ENCODE assay signal across 24 mouse cellular contexts in the genomic region with DNA sequence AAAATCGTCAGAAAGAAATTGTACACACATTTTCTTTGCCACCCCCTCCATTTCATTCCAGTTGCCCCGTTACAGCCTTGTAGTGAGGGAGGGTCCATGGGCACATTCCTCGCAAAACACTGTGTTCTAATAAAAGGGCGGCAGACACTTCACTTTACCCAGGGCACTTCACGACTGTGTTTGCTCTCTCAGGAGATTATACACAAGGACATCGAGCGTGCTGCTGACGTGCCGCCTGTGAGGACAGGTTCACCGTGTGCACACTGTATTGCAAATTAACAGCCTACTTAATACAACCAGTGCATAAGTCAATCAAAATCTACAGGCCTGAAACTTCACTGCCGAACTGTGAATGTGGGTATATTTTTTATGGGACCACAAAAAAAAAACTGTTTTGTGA.
A peak's percentile ranks its signal among the peaks of the same experiment; 100 is the strongest.
DNase-seq lines count a peak whose midpoint lies in the region; ATAC-seq and TF ChIP-seq lines count a peak whose summit lies in the region.
"Had no signal": no experiment of that assay in that cellular context is flagged by ENCODE, and none has a peak within 500 bp of the region (broad histone marks: within the 10 kb centered on the region; RNA-seq: fewer than 3 reads in every experiment).

No protein-coding gene starts in this region.

- H3K4me3 ChIP-seq in lung, embryonic 15.5 days, result no peak overlapping the region
- no peak overlapping the region for H3K4me3 ChIP-seq in midbrain, embryonic 13.5 days (replicated peaks)
- H3K4me3 ChIP-seq in midbrain, embryonic 11.5 days (ENCODE audit: low read depth, low read length), result no peak overlapping the region
- H3K4me3 ChIP-seq in midbrain, embryonic 16.5 days (ENCODE audit: low read depth, low read length), result peak overlapping the region; percentile 7; the same call in 1 of the 2 replicates
- H3K4me3 ChIP-seq: forebrain, embryonic 10.5 days; forebrain, embryonic 13.5 days; hindbrain, embryonic 12.5 days; hindbrain, embryonic 15.5 days had no signal

- no peak overlapping the region for H3K4me2 ChIP-seq in lung, embryonic 15.5 days
- H3K4me2 ChIP-seq in midbrain, embryonic 13.5 days (replicated peaks), result peak overlapping the region; percentile 20
- H3K4me2 ChIP-seq in midbrain, embryonic 11.5 days, result no peak overlapping the region
- peak overlapping the region; percentile 28 for H3K4me2 ChIP-seq in midbrain, embryonic 16.5 days (ENCODE audit: low read length)
- H3K4me2 ChIP-seq: forebrain, embryonic 13.5 days; heart, embryonic 11.5 days; hindbrain, embryonic 12.5 days; hindbrain, embryonic 15.5 days had no signal

- H3K27ac ChIP-seq in lung, embryonic 15.5 days, result no peak overlapping the region
- H3K27ac ChIP-seq in midbrain, embryonic 13.5 days, result peak overlapping the region; percentile 60
- no peak overlapping the region for H3K27ac ChIP-seq in midbrain, embryonic 11.5 days (ENCODE audit: low read depth, low read length)
- peak overlapping the region; percentile 64 for H3K27ac ChIP-seq in midbrain, embryonic 16.5 days (ENCODE audit: low read length)
- H3K27ac ChIP-seq: forebrain, embryonic 10.5 days; forebrain, embryonic 13.5 days; hindbrain, embryonic 12.5 days; hindbrain, embryonic 15.5 days had no signal

- H3K36me3 ChIP-seq in lung, embryonic 15.5 days, result no peaks in the 10 kb centered on the region
- H3K36me3 ChIP-seq in midbrain, embryonic 13.5 days, result no peaks in the 10 kb centered on the region
- H3K36me3 ChIP-seq in midbrain, embryonic 11.5 days (ENCODE audit: control insufficient read depth, insufficient read depth, low read length), result no peaks in the 10 kb centered on the region
- no peaks in the 10 kb centered on the region for H3K36me3 ChIP-seq in midbrain, embryonic 16.5 days (ENCODE audit: control insufficient read depth, insufficient read depth, low read length)
- H3K36me3 ChIP-seq: forebrain, embryonic 10.5 days; G1E; hindbrain, embryonic 12.5 days; hindbrain, embryonic 15.5 days had no signal

- no peak overlapping the region for H3K9ac ChIP-seq in lung, embryonic 15.5 days
- H3K9ac ChIP-seq in midbrain, embryonic 13.5 days (replicated peaks), result 0 out of 2 replicates have a peak overlapping the region, but pooled peaks have one; percentile 23
- no peak overlapping the region for H3K9ac ChIP-seq in midbrain, embryonic 11.5 days (ENCODE audit: low read length)
- H3K9ac ChIP-seq in midbrain, embryonic 16.5 days (ENCODE audit: low read depth, low read length), result no peak overlapping the region
- H3K9ac ChIP-seq: forebrain, embryonic 13.5 days; hindbrain, embryonic 12.5 days; hindbrain, embryonic 15.5 days had no signal

- no peak for TF ChIP-seq CTCF in brain, embryonic 14.5 days (IDR thresholded peaks at IDR 0.05; ENCODE audit: borderline replicate concordance, extremely low read depth, insufficient read depth, insufficient read length)

- DNase-seq in lung, postnatal 25 days (ENCODE audit: low spot score), result no peak
- no peak for DNase-seq in midbrain, embryonic 11.5 days (ENCODE audit: low spot score, missing footprints)
- DNase-seq in brain, embryonic 14.5 days (ENCODE audit: low read depth), result peak; percentile 11
- DNase-seq in adrenal gland, postnatal 36 days, result no peak
- DNase-seq: adrenal gland, adult 2 months; adrenal gland, postnatal 14 days; B cell, adult 2 months; cerebellum, adult 18-20 months; cerebellum, adult 9-10 months; cerebellum, postnatal 14 days; gastrocnemius, postnatal 14 days; heart, adult 11 months had no signal

- ATAC-seq in lung, embryonic 15.5 days (ENCODE audit: borderline replicate concordance, extremely low read depth, low FRiP score, low TSS enrichment), result peak; percentile 62; the same call in 1 of the 2 replicates
- no peak for ATAC-seq in midbrain, embryonic 13.5 days
- no peak for ATAC-seq in midbrain, embryonic 11.5 days (ENCODE audit: low FRiP score)
- peak; percentile 38; the same call in 1 of the 2 replicates for ATAC-seq in midbrain, embryonic 16.5 days
- ATAC-seq: forebrain, embryonic 13.5 days; forebrain, embryonic 16.5 days; Patski had no signal

- 47% methylated on average over 11 of the region's 11 CpGs for WGBS in lung, embryonic 15.5 days
- 61% methylated on average over 11 of the region's 11 CpGs for WGBS in midbrain, embryonic 13.5 days
- 78% methylated on average over 11 of the region's 11 CpGs for WGBS in midbrain, embryonic 11.5 days
- WGBS in midbrain, embryonic 16.5 days, result 52% methylated on average over 11 of the region's 11 CpGs

- no peak for TF ChIP-seq POLR2A in brain, embryonic 14.5 days (IDR thresholded peaks at IDR 0.05; ENCODE audit: borderline replicate concordance, extremely low read depth, insufficient read depth, insufficient read length, poor library complexity, severe bottlenecking)

- H3K9me3 ChIP-seq in lung, embryonic 15.5 days, result no peaks in the 10 kb centered on the region
- H3K9me3 ChIP-seq in midbrain, embryonic 13.5 days, result no peaks in the 10 kb centered on the region
- H3K9me3 ChIP-seq in midbrain, embryonic 11.5 days (ENCODE audit: control insufficient read depth, low read length), result no peaks in the 10 kb centered on the region
- no peaks in the 10 kb centered on the region for H3K9me3 ChIP-seq in midbrain, embryonic 16.5 days (replicated peaks; ENCODE audit: control insufficient read depth, low read length, poor library complexity, severe bottlenecking)
- H3K9me3 ChIP-seq: forebrain, embryonic 10.5 days; forebrain, embryonic 13.5 days; hindbrain, embryonic 12.5 days; hindbrain, embryonic 15.5 days had no signal

- H3K27me3 ChIP-seq in lung, embryonic 15.5 days, result no peaks in the 10 kb centered on the region
- H3K27me3 ChIP-seq in midbrain, embryonic 13.5 days, result no peaks in the 10 kb centered on the region
- no peaks in the 10 kb centered on the region for H3K27me3 ChIP-seq in midbrain, embryonic 11.5 days (ENCODE audit: control insufficient read depth, insufficient read depth, low read length)
- H3K27me3 ChIP-seq in midbrain, embryonic 16.5 days (ENCODE audit: control insufficient read depth, insufficient read depth, low read depth, low read length), result no peaks in the 10 kb centered on the region
- H3K27me3 ChIP-seq: CH12.LX; forebrain, embryonic 13.5 days; hindbrain, embryonic 12.5 days; hindbrain, embryonic 15.5 days had no signal

- no peaks in the 10 kb centered on the region for H3K4me1 ChIP-seq in lung, embryonic 15.5 days
- H3K4me1 ChIP-seq in midbrain, embryonic 13.5 days (replicated peaks), result peaks cover 12% of the 10 kb centered on the region
- H3K4me1 ChIP-seq in midbrain, embryonic 11.5 days (ENCODE audit: control insufficient read depth, insufficient read depth, low read length), result no peaks in the 10 kb centered on the region
- H3K4me1 ChIP-seq in midbrain, embryonic 16.5 days (ENCODE audit: control insufficient read depth, insufficient read depth, low read length), result no peaks in the 10 kb centered on the region
- H3K4me1 ChIP-seq: forebrain, embryonic 10.5 days; forebrain, embryonic 13.5 days; hindbrain, embryonic 12.5 days; hindbrain, embryonic 15.5 days had no signal

Comparison
In these comparisons a context has a peak if more than half of its experiments do, and no peak if none do; other contexts are left out.
1. ATAC-seq: peak in lung, embryonic 15.5 days (single experiment) and midbrain, embryonic 16.5 days (single experiment); none in midbrain, embryonic 13.5 days (single experiment) and midbrain, embryonic 11.5 days (single experiment).
2. H3K27ac ChIP-seq: peak in midbrain, embryonic 13.5 days (single experiment) and midbrain, embryonic 16.5 days (single experiment); none in lung, embryonic 15.5 days (single experiment) and midbrain, embryonic 11.5 days (single experiment).
3. H3K4me2 ChIP-seq: peak in midbrain, embryonic 13.5 days (single experiment) and midbrain, embryonic 16.5 days (single experiment); none in lung, embryonic 15.5 days (single experiment) and midbrain, embryonic 11.5 days (single experiment).